In genomic region chr19:53307219-53307618, GRCm38 (mm10) we compare ENCODE assay signal across 18 mouse cellular contexts. TPM values are rescaled to one million over a fixed set of nuclear protein-coding genes. Genes with fewer than 3 reads are reported as not detected.
A peak's percentile ranks its signal among the peaks of the same experiment; 100 is the strongest.
DNase-seq lines count a peak whose midpoint lies in the region; ATAC-seq and TF ChIP-seq lines count a peak whose summit lies in the region.
"Had no signal": no experiment of that assay in that cellular context is flagged by ENCODE, and none has a peak within 500 bp of the region (broad histone marks: within the 10 kb centered on the region; RNA-seq: fewer than 3 reads in every experiment).

No protein-coding gene starts in this region.

- H3K4me2 ChIP-seq in kidney, embryonic 16.5 days (replicated peaks; ENCODE audit: low read depth, low read length) = peak overlapping the region; percentile 16
- peak overlapping the region; percentile 29 for H3K4me2 ChIP-seq in forebrain, embryonic 12.5 days
- peak overlapping the region; percentile 35 for H3K4me2 ChIP-seq in hindbrain, embryonic 14.5 days (replicated peaks)
- peak overlapping the region; percentile 16 for H3K4me2 ChIP-seq in myocyte (ENCODE audit: low read depth)
- H3K4me2 ChIP-seq: embryonic facial prominence, embryonic 12.5 days; intestine, embryonic 15.5 days; limb, embryonic 15.5 days had no signal

- peaks cover 12% of the 10 kb centered on the region for H3K4me1 ChIP-seq in kidney, embryonic 16.5 days (ENCODE audit: insufficient read depth, low read length)
- peaks cover 25% of the 10 kb centered on the region for H3K4me1 ChIP-seq in forebrain, embryonic 12.5 days
- H3K4me1 ChIP-seq in hindbrain, embryonic 14.5 days (replicated peaks; ENCODE audit: control insufficient read depth, insufficient read depth, low read length) = peaks cover 7% of the 10 kb centered on the region
- H3K4me1 ChIP-seq: intestine, embryonic 15.5 days had no signal

- DNase-seq in kidney, adult 8-10 months = no peak
- DNase-seq in hindbrain, embryonic 14.5 days (ENCODE audit: low spot score) = no peak
- DNase-seq in urinary bladder, postnatal 25 days (ENCODE audit: low spot score) = no peak
- DNase-seq in cerebellum, adult 8-10 months = no peak
- DNase-seq: adrenal gland, postnatal 25 days; cerebellum, postnatal 25 days; gastrocnemius, postnatal 25 days; lung, adult 2 months; spleen, adult 18-20 months; thymus, postnatal 36 days had no signal

- TF ChIP-seq POLR2A in myocyte (IDR thresholded peaks at IDR 0.05; ENCODE audit: insufficient read length, low read depth) = no peak

- ATAC-seq in kidney, embryonic 16.5 days (ENCODE audit: low FRiP score, low TSS enrichment) = no peak
- ATAC-seq in forebrain, embryonic 12.5 days (ENCODE audit: low FRiP score) = no peak
- ATAC-seq in hindbrain, embryonic 14.5 days (ENCODE audit: low FRiP score) = no peak
- ATAC-seq: intestine, embryonic 15.5 days had no signal

- peak overlapping the region; percentile 41; the same call in 1 of the 2 replicates for H3K27ac ChIP-seq in kidney, embryonic 16.5 days (ENCODE audit: low read length)
- no peak overlapping the region for H3K27ac ChIP-seq in forebrain, embryonic 12.5 days
- H3K27ac ChIP-seq in hindbrain, embryonic 14.5 days = no peak overlapping the region
- H3K27ac ChIP-seq: embryonic facial prominence, embryonic 12.5 days; intestine, embryonic 15.5 days; left cerebral cortex, adult 2 months; limb, embryonic 15.5 days had no signal

- H3ac ChIP-seq in myocyte (ENCODE audit: control insufficient read depth, insufficient read length) = no peak overlapping the region

- H3K9ac ChIP-seq in kidney, embryonic 16.5 days (replicated peaks; ENCODE audit: low read length) = no peak overlapping the region
- no peak overlapping the region for H3K9ac ChIP-seq in forebrain, embryonic 12.5 days
- no peak overlapping the region for H3K9ac ChIP-seq in hindbrain, embryonic 14.5 days
- H3K9ac ChIP-seq: embryonic facial prominence, embryonic 12.5 days; intestine, embryonic 15.5 days; limb, embryonic 15.5 days had no signal

- 50% methylated on average over 6 of the region's 6 CpGs for WGBS in kidney, embryonic 16.5 days
- 43% methylated on average over 6 of the region's 6 CpGs for WGBS in forebrain, embryonic 12.5 days
- WGBS in hindbrain, embryonic 14.5 days = 32% methylated on average over 6 of the region's 6 CpGs

- H3K36me3 ChIP-seq in kidney, embryonic 16.5 days (ENCODE audit: insufficient read depth, low read length) = no peaks in the 10 kb centered on the region
- no peaks in the 10 kb centered on the region for H3K36me3 ChIP-seq in forebrain, embryonic 12.5 days (replicated peaks)
- H3K36me3 ChIP-seq in hindbrain, embryonic 14.5 days (replicated peaks; ENCODE audit: control insufficient read depth, insufficient read depth) = no peaks in the 10 kb centered on the region
- no peaks in the 10 kb centered on the region for H3K36me3 ChIP-seq in myocyte (ENCODE audit: control insufficient read depth, insufficient read depth)
- H3K36me3 ChIP-seq: embryonic facial prominence, embryonic 12.5 days; intestine, embryonic 15.5 days; limb, embryonic 15.5 days had no signal

- H3K9me3 ChIP-seq in kidney, embryonic 16.5 days (ENCODE audit: low read length) = no peaks in the 10 kb centered on the region
- H3K9me3 ChIP-seq in forebrain, embryonic 12.5 days = no peaks in the 10 kb centered on the region
- H3K9me3 ChIP-seq in hindbrain, embryonic 14.5 days (ENCODE audit: control insufficient read depth, low read length) = no peaks in the 10 kb centered on the region
- H3K9me3 ChIP-seq: embryonic facial prominence, embryonic 12.5 days; intestine, embryonic 15.5 days; limb, embryonic 15.5 days; megakaryocyte, embryonic 14.5 days had no signal

- H3K27me3 ChIP-seq in kidney, embryonic 16.5 days (ENCODE audit: insufficient read depth, low read length) = no peaks in the 10 kb centered on the region
- no peaks in the 10 kb centered on the region; the same call in 1 of the 2 replicates for H3K27me3 ChIP-seq in forebrain, embryonic 12.5 days
- no peaks in the 10 kb centered on the region for H3K27me3 ChIP-seq in hindbrain, embryonic 14.5 days (ENCODE audit: control insufficient read depth, insufficient read depth, low read length)
- no peaks in the 10 kb centered on the region for H3K27me3 ChIP-seq in myocyte (ENCODE audit: control insufficient read depth, insufficient read depth, insufficient read length)
- H3K27me3 ChIP-seq: embryonic facial prominence, embryonic 12.5 days; intestine, embryonic 15.5 days; limb, embryonic 15.5 days had no signal

- H3K4me3 ChIP-seq in kidney, embryonic 16.5 days (ENCODE audit: low read length) = no peak overlapping the region
- H3K4me3 ChIP-seq in forebrain, embryonic 12.5 days (replicated peaks) = no peak overlapping the region
- H3K4me3 ChIP-seq in hindbrain, embryonic 14.5 days (replicated peaks; ENCODE audit: low read length) = no peak overlapping the region
- H3K4me3 ChIP-seq in myocyte = no peak overlapping the region
- H3K4me3 ChIP-seq: embryonic facial prominence, embryonic 12.5 days; intestine, embryonic 15.5 days; left cerebral cortex, adult 2 months; limb, embryonic 15.5 days; megakaryocyte, embryonic 14.5 days had no signal

- no peaks in the 10 kb centered on the region for H3K79me2 ChIP-seq in myocyte (ENCODE audit: control insufficient read depth, insufficient read depth)

TF ChIP-seq in myocyte, 11 proteins besides CTCF, POLR2A, EP300 and RAD21:
- TF ChIP-seq TCF12 (IDR thresholded peaks at IDR 0.05; ENCODE audit: insufficient read depth, poor library complexity, severe bottlenecking) = no peak
- no peak for TF ChIP-seq MAX (IDR thresholded peaks at IDR 0.05; ENCODE audit: low read depth)
- no peak for TF ChIP-seq POLR2AphosphoS2 (IDR thresholded peaks at IDR 0.05; ENCODE audit: insufficient read length, low read depth)
- no peak for TF ChIP-seq MYOD1 (IDR thresholded peaks at IDR 0.05; ENCODE audit: control insufficient read depth in 1 of 3, insufficient read length in 2 of 3, low read depth in 2 of 3)
- no peak for TF ChIP-seq TCF3 (IDR thresholded peaks at IDR 0.05; ENCODE audit: insufficient read length, low read depth)
- TF ChIP-seq SRF (IDR thresholded peaks at IDR 0.05; ENCODE audit: control insufficient read depth, insufficient read length, low read depth) = no peak
- no peak for TF ChIP-seq REST (IDR thresholded peaks at IDR 0.05; ENCODE audit: insufficient read depth, insufficient read length)
- TF ChIP-seq CEBPB (IDR thresholded peaks at IDR 0.05; ENCODE audit: insufficient read depth, poor library complexity, severe bottlenecking) = no peak
- TF ChIP-seq USF1 (IDR thresholded peaks at IDR 0.05; ENCODE audit: low read depth) = no peak
- no peak for TF ChIP-seq MYOG (IDR thresholded peaks at IDR 0.05; ENCODE audit: control insufficient read depth in 1 of 3, insufficient read depth in 1 of 3, insufficient read length in 2 of 3, low read depth in 2 of 3)
- TF ChIP-seq E2F4 (IDR thresholded peaks at IDR 0.05; ENCODE audit: insufficient read depth) = no peak

RNA-seq across cellular contexts. Expression of gene Mxi1, which starts 3.1 kb away (rescaled TPM):
- polyA plus RNA-seq in kidney, embryonic 16.5 days (2015; fragmentation: Nextera tagmentation; extraction: Ambion mirVana) = 19.2 and 32.1 TPM in 2 replicates
- 54.8 and 62.4 TPM in 2 replicates for polyA plus RNA-seq in forebrain, embryonic 12.5 days (2016; fragmentation: Nextera tagmentation; extraction: Ambion mirVana)
- 50.4 and 51.1 TPM in 2 replicates for polyA plus RNA-seq in hindbrain, embryonic 14.5 days (2014; fragmentation: Nextera tagmentation; extraction: Ambion mirVana)
- polyA plus RNA-seq in myocyte (2012; fragmentation: generic; extraction: Trizol) = 11.9 TPM
